Mouse (Mus musculus): ENCODE results near the gene Tdrd9. TPM values are rescaled to one million over a fixed set of nuclear protein-coding genes. Genes with fewer than 3 reads are reported as not detected.
"Not testable (repeated sequence)": the region's sequence is repeated elsewhere in the genome, so short reads cannot be mapped to it uniquely, and the experiment has no call there.

Gene Tdrd9
- total RNA-seq, 4 experiments from 2014 or later = 0.14 to 1.8 (median 0.85) TPM

DNA sequence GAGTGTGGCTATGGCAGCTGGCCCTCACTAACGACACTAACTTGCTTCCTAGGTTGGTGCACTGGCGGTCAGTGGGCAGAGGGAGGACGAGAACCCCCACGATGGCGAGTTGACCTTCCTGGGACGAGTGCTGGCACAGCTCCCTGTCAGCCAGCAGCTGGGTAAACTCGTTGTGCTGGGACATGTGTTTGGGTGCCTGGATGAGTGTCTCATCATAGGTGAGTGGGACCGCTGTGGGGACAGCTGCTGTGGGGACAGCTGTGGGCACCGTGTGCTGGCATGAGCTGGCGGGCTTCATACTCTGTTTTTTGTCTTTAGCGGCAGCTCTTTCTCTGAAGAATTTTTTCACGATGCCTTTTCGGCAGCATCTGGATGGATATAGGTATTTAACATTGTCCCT lies 54.1 kb downstream of the Tdrd9 start:
- DNase-seq (ENCODE audit: low spot score in 2 of 2) = no peak

GRCm38 (mm10) chr12:112025907-112026645 lies 54.7 kb downstream of the Tdrd9 start:
- DNase-seq (ENCODE audit: low spot score in 2 of 2) = no peak

DNA sequence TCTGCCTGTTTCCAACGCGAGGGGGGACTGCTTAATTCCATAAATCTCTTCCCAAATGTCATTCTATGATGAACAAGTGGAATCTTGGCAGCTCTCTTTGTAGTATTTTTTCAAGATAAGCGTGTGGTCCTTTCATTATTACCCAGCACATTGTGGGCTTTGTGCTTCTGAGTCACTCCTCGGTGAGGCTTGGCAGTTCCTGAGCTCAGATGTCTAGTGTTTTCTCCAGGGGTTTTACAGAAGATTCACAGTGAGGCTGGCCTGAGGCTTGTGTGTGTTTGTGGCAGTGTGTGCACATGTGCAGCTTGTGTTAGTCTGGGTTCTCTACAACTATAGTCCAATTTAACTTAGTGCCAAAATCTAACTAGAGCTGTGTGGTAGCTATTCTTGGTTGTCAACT lies 56.0 kb downstream of the Tdrd9 start:
- no peak for DNase-seq (ENCODE audit: low spot score in 2 of 2)

DNA sequence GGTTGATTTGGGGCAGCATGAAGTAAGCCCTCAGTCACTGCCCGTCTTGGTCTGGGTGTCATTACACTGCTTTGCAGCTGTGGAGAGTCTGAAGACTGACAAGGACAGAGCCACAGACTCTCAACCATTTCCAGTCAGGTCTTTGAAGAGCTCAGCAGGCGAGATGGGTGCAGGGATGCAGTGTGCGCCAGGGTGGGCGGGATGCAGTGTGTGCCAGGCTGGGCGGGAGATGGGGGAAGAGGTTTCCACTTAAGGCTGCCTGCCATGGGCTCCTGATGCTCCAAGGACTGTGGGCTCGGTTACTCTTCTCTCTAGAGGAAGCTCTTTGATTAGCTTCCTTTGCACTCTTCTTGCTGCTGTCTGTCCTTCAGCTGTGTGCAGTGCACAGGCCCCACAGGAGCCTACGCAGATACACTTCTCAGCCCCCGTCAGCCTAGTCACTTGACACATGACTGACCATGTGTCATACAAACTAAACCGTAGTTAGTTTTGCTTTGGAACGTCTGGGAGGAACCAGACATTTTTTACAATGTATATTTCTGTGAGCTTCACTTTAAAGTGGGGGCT lies 62.1 kb downstream of the Tdrd9 start:
- no peak for DNase-seq (ENCODE audit: low spot score in 2 of 2)

DNA sequence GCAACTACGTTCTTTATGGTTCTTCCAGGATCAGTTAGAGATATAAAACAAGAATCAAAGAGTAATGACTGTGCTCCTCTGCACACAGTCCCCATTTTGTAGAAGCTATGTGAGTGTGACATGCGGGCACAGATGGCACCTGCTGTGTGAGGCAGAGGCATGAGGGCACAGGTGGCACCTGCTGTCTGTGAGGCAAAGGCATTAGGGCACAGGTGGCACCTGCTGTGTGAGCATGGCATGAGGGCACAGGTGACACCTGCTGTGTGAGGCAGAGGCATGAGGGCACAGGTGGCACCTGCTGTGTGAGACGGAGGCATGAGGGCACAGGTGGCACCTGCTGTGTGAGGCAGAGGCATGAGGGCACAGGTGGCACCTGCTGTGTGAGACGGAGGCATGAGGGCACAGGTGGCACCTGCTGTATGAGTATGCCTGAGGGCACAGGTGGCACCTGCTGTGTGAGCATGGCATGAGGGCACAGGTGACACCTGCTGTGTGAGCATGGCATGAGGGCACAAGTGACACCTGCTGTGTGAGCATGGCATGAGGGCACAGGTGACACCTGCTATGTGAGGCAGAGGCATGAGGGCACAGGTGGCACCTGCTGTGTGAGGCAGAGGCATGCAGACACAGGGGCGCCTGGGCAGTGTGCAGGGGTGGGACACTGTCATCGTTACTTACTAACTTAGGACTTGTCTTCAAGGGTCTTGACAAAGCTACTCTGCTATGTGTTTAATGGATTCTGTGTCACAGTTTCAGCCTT lies 64.2 kb downstream of the Tdrd9 start:
- DNase-seq (ENCODE audit: low spot score in 2 of 2) = not testable (repeated sequence)

DNA sequence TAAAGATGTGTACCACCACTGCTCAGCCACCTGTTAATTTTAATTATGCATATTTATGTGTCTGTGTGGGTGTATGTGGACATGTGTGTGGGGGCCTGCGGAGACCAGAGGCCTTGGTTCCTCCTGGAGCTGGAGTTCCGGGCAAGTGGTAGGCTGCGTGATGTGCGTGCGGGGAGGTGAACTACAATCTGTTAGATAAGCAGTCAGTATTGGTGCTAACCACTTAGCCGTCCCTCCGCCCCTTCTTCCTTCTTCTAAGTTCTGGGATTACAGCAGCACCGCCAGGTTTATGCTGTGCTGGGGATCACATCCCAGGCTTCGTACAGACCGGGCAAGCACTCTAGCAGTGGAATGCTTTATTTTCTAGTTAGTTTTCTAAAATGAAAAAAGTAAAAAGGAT lies 67.1 kb downstream of the Tdrd9 start:
- no peak for DNase-seq (ENCODE audit: low spot score in 2 of 2)

- no peak for DNase-seq (ENCODE audit: low spot score in 2 of 2)
These were observed 67.8 kb downstream of the Tdrd9 start for GRCm38 (mm10) chr12:112039169-112039568.

- DNase-seq (ENCODE audit: low spot score in 2 of 2) = no peak
These were observed 71.3 kb downstream of the Tdrd9 start for GRCm38 (mm10) chr12:112042681-112043080.

- peak; percentile 35 to 74 for DNase-seq (ENCODE audit: low spot score in 2 of 2)
These were observed 106.3 kb downstream of the Tdrd9 start for GRCm38 (mm10) chr12:112077651-112078050.

DNA sequence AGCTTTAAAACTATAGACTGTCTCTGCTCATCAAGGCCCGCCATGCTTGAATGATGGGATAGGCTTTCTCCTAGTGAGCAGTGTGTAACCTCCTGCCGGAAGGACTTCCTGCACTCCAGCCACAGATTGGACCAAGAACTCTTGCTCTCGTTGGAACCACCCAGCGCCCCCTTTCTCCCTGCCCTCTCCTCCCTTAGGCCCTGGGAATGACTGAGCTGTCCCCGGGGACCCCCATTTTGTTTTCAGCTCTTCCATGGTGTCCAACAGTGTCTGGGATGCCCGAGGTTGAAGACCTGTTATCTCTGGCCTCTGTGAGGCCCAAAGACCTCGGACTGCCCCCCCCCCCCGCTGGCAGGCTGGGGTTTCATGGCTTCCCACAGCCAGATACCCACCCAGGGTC lies 108.6 kb downstream of the Tdrd9 start:
- DNase-seq (ENCODE audit: low spot score in 2 of 2) = no peak

DNA sequence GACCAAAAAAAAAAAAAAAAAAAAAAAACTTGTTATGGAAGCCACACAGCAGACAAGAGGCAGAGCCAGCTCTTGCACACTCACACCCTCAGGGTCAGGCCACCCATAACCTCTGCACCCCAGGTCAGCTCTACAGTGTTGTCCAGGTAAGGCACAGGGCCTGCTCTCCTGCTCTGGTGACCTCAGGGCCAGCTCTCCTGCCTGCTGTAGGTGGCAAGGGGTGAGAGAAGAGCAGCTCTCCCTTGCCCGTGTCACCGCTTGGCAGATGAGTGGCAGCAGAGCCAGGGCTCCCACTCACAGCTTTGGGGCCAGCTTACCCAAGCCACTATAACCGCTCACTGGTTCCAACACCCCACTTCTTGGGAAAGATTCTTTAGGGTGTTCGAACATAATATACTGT lies 109.6 kb downstream of the Tdrd9 start:
- no peak for DNase-seq (ENCODE audit: low spot score in 2 of 2)

DNA sequence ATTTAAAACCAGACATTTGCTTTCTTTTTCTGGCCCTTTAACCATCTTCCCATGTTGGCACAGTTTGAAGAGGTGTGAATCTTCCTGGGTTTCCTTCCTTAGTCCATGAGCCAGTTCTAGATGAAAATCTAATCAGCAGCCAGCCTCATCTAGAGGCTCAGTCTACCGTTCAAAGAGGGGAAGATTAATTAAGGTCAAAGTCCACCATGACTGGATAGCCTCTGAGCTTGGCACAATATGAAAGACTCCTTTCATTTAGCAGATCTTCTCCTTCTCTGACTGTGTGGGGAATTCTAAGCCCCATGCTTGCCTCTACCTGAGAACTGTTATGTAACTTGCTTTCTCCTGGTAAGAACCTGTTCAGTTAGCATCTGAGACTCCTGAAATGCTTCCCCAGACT lies 110.9 kb downstream of the Tdrd9 start:
- DNase-seq (ENCODE audit: low spot score in 2 of 2) = no peak

DNA sequence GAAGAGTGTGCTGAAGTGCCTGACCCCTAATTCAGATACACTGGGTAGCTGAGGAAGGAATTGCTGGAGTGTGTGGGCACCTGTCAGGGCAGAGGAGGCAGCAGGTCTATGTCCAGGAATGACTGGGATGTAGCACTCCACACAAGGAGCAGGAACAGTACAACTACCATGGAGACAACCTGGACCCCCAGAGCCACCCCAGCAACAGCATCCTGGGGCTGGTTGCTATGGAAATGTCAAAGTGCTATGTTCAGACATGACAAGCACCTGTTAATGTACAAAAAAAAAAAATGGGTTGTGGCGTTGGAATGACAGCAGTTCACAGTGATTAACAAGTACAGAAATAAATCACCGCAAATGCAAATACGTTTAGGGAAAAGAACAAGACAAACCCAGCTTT lies 114.9 kb downstream of the Tdrd9 start:
- no peak for DNase-seq (ENCODE audit: low spot score in 2 of 2)

- no peak for DNase-seq (ENCODE audit: low spot score in 2 of 2)
These were observed 115.4 kb downstream of the Tdrd9 start for GRCm38 (mm10) chr12:112086726-112087125.

GRCm38 (mm10) chr12:112088609-112089324 lies 117.4 kb downstream of the Tdrd9 start:
- no peak for DNase-seq (ENCODE audit: low spot score in 2 of 2)

DNA sequence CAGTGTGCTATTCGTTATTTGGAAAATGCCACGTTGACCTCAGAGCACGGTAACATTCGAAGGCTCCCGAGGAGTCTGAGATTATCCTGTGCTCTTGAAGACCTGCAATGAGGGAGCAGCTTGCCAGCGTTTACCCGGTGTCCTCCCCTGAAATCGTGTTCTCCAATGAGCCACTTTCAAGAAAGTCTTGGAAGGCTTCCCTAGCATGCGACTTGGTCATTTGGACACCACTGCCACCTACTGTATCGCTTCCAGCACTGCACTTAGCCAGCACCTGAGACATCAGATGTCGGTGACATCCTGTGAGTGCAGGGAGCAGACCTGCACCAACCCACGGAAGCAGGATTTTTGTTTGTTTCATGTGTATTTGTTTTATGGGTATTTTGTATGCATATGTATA lies 119.7 kb downstream of the Tdrd9 start:
- DNase-seq (ENCODE audit: low spot score in 2 of 2) = peak; percentile 55 to 76

- DNase-seq (ENCODE audit: low spot score in 2 of 2) = no peak
These were observed 123.0 kb downstream of the Tdrd9 start for GRCm38 (mm10) chr12:112094261-112094880.

GRCm38 (mm10) chr12:112096051-112096732 lies 124.8 kb downstream of the Tdrd9 start:
- no peak for DNase-seq (ENCODE audit: low spot score in 2 of 2)

DNA sequence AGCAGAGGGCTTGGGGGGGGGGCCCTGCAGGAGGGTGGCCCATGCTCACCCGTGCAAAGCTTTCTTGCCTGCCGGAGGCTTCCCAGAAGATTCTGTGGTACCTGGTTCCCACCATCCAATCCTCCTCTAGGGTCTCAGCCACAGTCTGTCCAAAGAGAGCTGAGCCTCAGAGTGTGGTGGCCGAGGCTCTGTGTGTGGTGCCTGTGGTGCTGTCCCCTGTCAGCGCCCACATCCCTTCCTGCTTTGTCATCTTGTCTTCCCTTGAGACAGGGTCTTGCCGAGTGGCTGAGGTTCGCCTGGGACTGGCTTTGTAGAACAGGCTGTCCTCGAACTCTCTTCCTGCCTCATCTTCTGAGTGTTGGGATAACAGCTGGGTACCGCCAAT lies 125.4 kb downstream of the Tdrd9 start:
- no peak for DNase-seq (ENCODE audit: low spot score in 2 of 2)

DNA sequence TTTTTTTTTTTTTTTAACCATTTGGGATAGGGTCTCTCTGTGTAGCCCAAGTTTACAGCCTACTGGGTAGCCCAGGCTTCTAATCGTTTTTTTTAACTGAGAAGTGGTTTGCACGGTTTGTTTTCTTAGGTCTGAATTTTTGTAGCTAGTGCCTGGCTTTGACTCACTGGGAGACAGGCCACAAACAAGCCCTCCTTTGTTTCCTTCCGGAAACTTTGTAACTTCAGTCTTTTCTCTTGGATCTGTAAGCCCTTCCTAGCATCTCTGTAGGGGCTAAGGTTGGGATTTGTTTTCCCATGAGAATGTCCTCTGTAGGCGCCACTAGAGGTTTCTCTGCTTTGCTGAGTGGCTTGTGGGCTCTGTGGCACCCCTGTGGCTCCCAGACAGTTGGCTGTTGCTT lies 128.7 kb downstream of the Tdrd9 start:
- no peak for DNase-seq (ENCODE audit: low spot score in 2 of 2)

DNA sequence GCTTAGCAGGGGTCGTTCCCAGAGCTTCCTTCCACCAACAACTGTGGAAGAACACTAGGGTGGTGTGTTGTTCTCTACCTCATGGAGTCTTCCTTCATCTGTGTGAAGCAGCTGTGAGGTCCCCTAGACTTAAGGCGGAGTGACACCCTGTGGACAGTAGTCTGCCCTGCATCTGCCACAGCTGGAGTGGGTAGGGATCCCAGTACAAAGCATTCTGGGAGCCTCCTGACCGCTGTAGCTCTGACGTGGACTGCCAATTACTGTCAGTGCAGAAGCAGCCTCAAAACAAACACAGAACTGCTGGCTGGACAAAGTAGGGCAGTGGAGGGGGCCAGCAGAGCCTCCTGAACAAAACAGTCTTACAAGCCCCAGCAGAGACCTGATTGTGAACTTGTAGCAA lies 129.7 kb downstream of the Tdrd9 start:
- no peak for DNase-seq (ENCODE audit: low spot score in 2 of 2)
